Mouse (Mus musculus) small intestine, adult 2 months (tissue): ENCODE measurements around the gene Gramd1b.

Experiments
- CTCF ChIP-seq: fragments of 200-500 bp; IDR thresholded peaks from 2 replicates; pipeline ENCODE4 v1.5.1; 2012; ENCODE audit warnings: low read depth, mild to moderate bottlenecking, control low read depth, inconsistent platforms, low read length, moderate library complexity, mixed read lengths; ENCODE audit not compliant: insufficient replicate concordance, insufficient read length; ENCODE audit errors: extremely low read depth
- POLR2A ChIP-seq: fragments of 200-500 bp; IDR thresholded peaks from 2 replicates; pipeline ENCODE4 v1.6.1; 2012; ENCODE audit warnings: low read depth, mild to moderate bottlenecking, control low read depth, inconsistent platforms, low read length, moderate library complexity

- TF ChIP-seq CTCF (no peak), POLR2A (no peak)
These were observed 248.2 kb downstream of the Gramd1b start for GRCm38 (mm10) chr9:40282968-40283367.
